Mouse (Mus musculus): ENCODE measurements around the gene Nfia.

DNA sequence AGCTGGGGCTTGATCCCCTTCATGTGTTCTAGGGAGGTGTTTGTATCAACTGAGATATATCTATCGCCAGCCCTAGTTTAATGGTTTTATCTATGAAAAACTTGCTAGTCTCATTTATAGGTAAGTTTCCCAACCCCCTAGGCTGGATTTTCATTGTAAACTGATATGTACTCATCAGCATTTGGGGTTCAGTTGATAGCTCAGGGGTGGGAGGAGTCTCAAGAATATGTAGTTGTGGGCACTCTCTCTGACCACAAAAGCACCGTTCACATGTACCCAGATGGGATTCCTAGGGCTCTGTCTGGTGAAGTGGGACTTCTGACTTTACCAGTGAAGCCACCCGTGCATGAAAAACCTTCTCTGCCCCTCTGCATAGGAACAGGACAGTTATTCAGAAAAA lies 118.5 kb downstream of the Nfia start:
- TF ChIP-seq POLR2A (IDR thresholded peaks at IDR 0.05; ENCODE audit: borderline replicate concordance, insufficient read depth, low read length) (no peak), CTCF (IDR thresholded peaks at IDR 0.05; ENCODE audit: borderline replicate concordance, insufficient read depth, low read depth, low read length) (no peak)
